Mouse (Mus musculus) midbrain, embryonic 14.5 days (tissue): ENCODE results near the gene Dnph1. TPM values are rescaled to one million over a fixed set of nuclear protein-coding genes. Genes with fewer than 3 reads are reported as not detected.
A peak's percentile ranks its signal among the peaks of the same experiment; 100 is the strongest.

Experiments
- ATAC-seq: fragments of 200-750 bp; cut with Nextera tagmentation; 2 replicates; pipeline ENCODE4 v1.8.0; 2017; ENCODE audit warnings: moderate number of reproducible peaks, moderate library complexity; ENCODE audit not compliant: low FRiP score, low TSS enrichment
- DNase-seq: peaks from one replicate; pipeline ENCODE4 v3.0.0-alpha.2; 2015
- H3K27ac ChIP-seq: fragments of 300-500 bp; sonication (generic); replicated peaks from 2 replicates; pipeline ENCODE4 v1.5.1; 2014; ENCODE audit warnings: mild to moderate bottlenecking, low read depth, low read length, moderate library complexity
- H3K27me3 ChIP-seq: fragments of 300-500 bp; sonication (generic); 2 replicates; pipeline ENCODE4 v1.6.1; 2014; ENCODE audit warnings: low read length, control low read depth, mixed read lengths; ENCODE audit not compliant: control insufficient read depth, insufficient read depth
- H3K36me3 ChIP-seq: fragments of 300-500 bp; sonication (generic); 2 replicates; pipeline ENCODE4 v1.6.1; 2014; ENCODE audit warnings: low read length, control low read depth; ENCODE audit not compliant: control insufficient read depth, insufficient read depth
- H3K4me1 ChIP-seq: fragments of 300-500 bp; sonication (generic); 2 replicates; pipeline ENCODE4 v1.6.1; 2014; ENCODE audit warnings: mild to moderate bottlenecking, antibody characterized with exemption, low read length, control low read depth; ENCODE audit not compliant: control insufficient read depth, insufficient read depth
- H3K4me2 ChIP-seq: fragments of 300-500 bp; sonication (generic); 2 replicates; pipeline ENCODE4 v1.6.1; 2014; ENCODE audit warnings: mild to moderate bottlenecking, low read length, moderate library complexity
- H3K4me3 ChIP-seq: fragments of 300-500 bp; sonication (generic); replicated peaks from 2 replicates; pipeline ENCODE4 v1.5.1; 2014; ENCODE audit warnings: low read depth, low read length
- H3K9ac ChIP-seq: fragments of 300-500 bp; sonication (generic); replicated peaks from 2 replicates; pipeline ENCODE4 v1.6.1; 2014; ENCODE audit warnings: mild to moderate bottlenecking, low read length, moderate library complexity
- H3K9me3 ChIP-seq: fragments of 300-500 bp; sonication (generic); 2 replicates; pipeline ENCODE4 v1.6.1; 2016; ENCODE audit warnings: low read length, control low read depth, mixed read lengths; ENCODE audit not compliant: control insufficient read depth
- WGBS: fragments of 180-500 bp; shearing (Covaris S2); extraction: QIAGEN DNeasy Blood & Tissue Kit; methylation state at CpG from one replicate; pipeline ENCODE4 v1.1.7; 2014; 5-methylcytosine and 5-hydroxymethylcytosine counted together
- polyA plus RNA-seq: library from polyadenylated mRNA; unstranded; fragments of >200 nt; fragmentation: Nextera tagmentation; extraction: Ambion mirVana; gene quantifications from 2 replicates; pipeline ENCODE4 v1.2.1, GENCODE M21; 2014

Gene Dnph1
- polyA plus RNA-seq, 1 experiment from 2014 or later: 20.4 TPM

DNA sequence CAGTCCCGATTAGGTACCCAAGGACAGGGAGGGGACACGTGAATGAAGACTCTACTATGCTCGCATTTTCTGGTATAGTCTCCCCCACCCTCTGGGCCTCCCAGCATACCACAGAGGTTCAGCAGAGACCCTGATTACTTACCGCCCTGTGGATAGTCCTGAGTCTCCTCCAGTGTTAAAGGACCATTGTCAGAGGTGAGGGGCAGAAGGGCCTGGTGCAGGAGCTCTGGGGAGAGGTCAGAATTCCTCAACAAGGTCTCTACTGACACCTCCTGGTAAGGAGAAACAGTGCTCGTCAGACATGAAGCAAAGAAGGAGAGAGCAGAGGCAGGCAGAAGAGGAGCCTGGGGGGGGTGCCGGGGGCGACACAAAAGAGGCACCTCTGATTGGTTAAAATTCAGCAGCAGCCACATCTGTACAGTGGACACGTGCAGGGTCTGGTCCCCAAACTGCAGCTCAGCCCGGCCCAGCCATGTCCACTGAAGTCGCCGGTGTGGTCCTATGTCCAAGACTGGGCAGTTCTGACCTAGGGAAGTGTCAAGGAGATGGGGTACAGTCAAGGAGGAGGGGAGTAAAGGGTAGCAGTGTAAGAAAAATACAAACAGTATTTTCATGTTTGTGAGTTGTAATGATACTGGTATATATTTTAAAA lies 14.7 kb downstream of the Dnph1 start:
- Histone ChIP-seq H3K36me3 (peaks cover 27% of the 10 kb centered on the region), H3K4me3 (no peak overlapping the region), H3K27ac (no peak overlapping the region), H3K9ac (no peak overlapping the region), H3K9me3 (no peaks in the 10 kb centered on the region), H3K4me1 (no peaks in the 10 kb centered on the region), H3K27me3 (no peaks in the 10 kb centered on the region), H3K4me2 (no peak overlapping the region)
- peak; percentile 59 for DNase-seq
- ATAC-seq: peak; percentile 48; the same call in 1 of the 2 replicates
- WGBS: 47% methylated on average over 11 of the region's 11 CpGs

DNA sequence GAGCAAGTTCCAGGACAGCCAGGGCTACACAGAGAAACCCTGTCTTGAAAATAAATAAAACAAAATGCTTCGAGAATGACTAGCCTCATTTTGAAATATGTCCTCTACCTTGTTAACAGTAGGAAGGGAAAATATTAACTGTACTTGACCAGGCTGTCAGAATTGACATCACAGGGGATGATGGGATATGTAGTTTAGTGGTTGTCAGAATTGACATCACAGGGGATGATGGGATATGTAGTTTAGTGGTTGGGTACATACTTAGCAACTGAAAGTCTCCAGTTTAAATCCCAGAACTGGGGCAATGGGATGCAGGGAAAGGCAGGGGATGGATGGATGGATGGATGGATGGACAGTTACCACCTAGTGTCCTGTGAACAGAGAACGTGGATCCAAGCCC lies 16.8 kb downstream of the Dnph1 start:
- DNase-seq (peak; percentile 36), ATAC-seq (no peak)
- WGBS: 64% methylated on average over 2 of the region's 2 CpGs
- H3K27ac ChIP-seq: no peak overlapping the region
- no peak overlapping the region for H3K9ac ChIP-seq
- H3K36me3 ChIP-seq: peaks cover 15% of the 10 kb centered on the region; the same call in 1 of the 2 replicates
- no peaks in the 10 kb centered on the region for H3K27me3 ChIP-seq
- no peak overlapping the region for H3K4me2 ChIP-seq
- H3K4me1 ChIP-seq: no peaks in the 10 kb centered on the region
- H3K4me3 ChIP-seq: no peak overlapping the region
- no peaks in the 10 kb centered on the region for H3K9me3 ChIP-seq

DNA sequence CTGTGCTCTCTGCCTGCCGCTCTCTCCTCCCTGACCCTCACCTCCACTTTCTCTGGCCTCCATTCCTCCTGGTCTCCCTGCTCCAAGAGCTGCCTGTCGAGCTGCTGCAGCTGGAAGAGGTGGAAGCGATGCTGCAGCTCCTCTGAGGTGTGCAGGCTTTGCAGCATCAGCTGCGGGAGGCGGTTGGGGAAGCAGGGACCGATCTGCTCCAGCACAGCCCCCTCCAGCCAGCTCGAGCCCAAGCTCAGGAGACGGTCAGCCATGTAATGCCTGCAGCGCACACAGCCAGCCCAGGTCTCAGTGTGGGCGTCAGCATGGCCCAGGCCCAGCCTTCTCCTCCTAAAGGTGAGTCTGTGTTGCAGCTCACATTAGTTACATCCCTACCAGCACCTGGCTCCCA lies 23.5 kb downstream of the Dnph1 start:
- Histone ChIP-seq H3K4me2 (no peak overlapping the region), H3K36me3 (peaks cover 27% of the 10 kb centered on the region), H3K9ac (0 out of 2 replicates have a peak overlapping the region, but pooled peaks have one; percentile 16)

DNA sequence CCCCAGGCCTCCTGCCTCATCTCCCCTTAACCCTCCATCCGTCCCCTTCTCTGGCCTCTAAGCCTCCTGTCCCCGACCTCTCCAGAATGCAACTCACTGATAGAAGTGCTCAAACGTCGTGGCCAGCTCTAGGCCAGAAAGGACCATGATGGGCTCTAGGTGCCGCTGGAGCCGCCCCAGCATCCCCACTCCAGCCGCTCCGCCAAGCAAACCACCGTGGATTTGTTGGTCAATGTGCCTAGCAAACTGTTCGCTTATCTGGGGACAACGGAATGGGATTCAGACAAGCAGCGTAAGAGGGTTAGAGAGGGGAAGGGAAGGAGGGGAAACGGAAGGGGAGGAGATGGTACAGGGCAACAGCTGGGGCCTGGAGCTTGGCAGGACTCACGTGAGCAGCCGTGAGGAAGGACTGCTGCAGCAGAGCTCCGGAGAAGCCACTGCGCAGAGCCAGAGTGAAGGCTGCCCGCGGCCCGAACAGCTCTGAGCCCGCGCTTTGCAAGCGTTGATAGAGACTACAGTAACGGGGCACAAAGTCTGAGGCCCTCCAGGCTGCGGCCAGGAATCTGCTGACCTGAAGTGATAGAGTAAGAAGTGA lies 24.0 kb downstream of the Dnph1 start:
- 0 out of 2 replicates have a peak overlapping the region, but pooled peaks have one; percentile 16 for H3K9ac ChIP-seq
- DNase-seq: no peak
- WGBS: 43% methylated on average over 25 of the region's 25 CpGs

More for the DNA sequence above, 23.5 kb downstream of the Dnph1 start:
- Histone ChIP-seq H3K9me3 (no peaks in the 10 kb centered on the region), H3K27ac (no peak overlapping the region), H3K4me3 (no peak overlapping the region), H3K4me1 (no peaks in the 10 kb centered on the region), H3K27me3 (no peaks in the 10 kb centered on the region)
- DNase-seq (no peak), ATAC-seq (no peak)
- 54% methylated on average over 10 of the region's 10 CpGs for whole genome bisulfite sequencing

DNA sequence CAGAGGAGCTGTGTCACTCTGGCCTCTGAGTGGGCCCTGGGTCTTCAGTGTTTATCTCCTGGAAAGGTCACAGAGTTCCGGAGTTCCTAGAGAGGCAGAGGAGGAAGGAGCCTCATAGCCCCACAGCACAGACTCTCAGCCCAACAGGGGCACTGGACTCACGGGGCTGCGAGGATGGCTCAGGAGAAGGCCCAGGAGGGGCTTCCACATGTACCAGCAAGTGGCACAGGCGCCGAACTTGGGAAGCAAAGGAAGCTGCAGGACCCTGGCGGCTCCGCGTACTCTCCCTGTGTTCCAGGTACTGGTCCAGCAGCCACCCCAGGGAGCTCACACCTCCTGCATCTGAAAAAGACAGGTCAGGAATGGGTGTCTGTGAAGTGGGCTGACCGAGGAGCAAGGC lies 24.7 kb downstream of the Dnph1 start:
- Histone ChIP-seq H3K9ac (no peak overlapping the region), H3K4me3 (no peak overlapping the region), H3K27me3 (no peaks in the 10 kb centered on the region), H3K9me3 (no peaks in the 10 kb centered on the region), H3K4me1 (no peaks in the 10 kb centered on the region), H3K27ac (no peak overlapping the region), H3K36me3 (peaks cover 39% of the 10 kb centered on the region), H3K4me2 (no peak overlapping the region)
- no peak for DNase-seq
- no peak for ATAC-seq
- WGBS: 84% methylated on average over 9 of the region's 9 CpGs

More for the DNA sequence above, 24.0 kb downstream of the Dnph1 start:
- Histone ChIP-seq H3K4me2 (no peak overlapping the region), H3K4me1 (no peaks in the 10 kb centered on the region), H3K36me3 (peaks cover 32% of the 10 kb centered on the region), H3K27me3 (no peaks in the 10 kb centered on the region), H3K9me3 (no peaks in the 10 kb centered on the region), H3K27ac (no peak overlapping the region), H3K4me3 (no peak overlapping the region)
- no peak for ATAC-seq

DNA sequence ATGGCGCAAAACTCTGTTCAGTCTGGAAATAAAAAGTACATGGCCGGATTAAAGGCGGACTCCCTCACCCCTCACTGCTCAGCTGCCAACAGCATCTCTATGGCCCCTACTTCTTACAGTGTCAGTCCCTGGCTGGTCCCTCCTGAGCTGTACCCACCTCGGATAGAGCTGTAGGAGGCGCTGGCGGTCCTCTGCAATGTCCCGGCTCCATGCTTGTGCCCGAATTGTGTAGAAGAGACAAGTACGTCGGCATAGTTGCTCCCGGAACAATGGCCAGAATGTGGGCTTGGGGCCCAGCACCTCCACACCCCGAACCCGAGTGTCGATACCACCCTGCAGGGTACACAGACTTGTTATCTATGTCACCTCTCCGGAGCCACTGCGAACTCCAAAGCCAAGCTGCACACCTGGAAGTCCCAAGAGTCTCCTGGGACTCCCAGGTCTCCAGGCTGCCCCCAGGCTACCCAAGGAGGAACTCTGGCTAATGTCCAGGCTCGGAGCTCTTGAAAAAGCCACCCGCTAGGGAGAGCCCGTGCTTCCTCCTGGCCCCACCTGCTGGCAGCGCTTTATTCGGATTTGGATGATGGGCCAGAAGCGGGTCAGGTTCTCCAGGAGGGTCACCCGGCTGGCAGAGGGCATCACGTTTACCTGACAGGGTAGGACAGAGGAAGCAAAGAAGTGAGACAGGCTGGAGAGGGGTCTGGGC lies 25.6 kb downstream of the Dnph1 start:
- peak; percentile 14 for DNase-seq
- H3K9ac ChIP-seq: no peak overlapping the region
- peaks cover 43% of the 10 kb centered on the region for H3K36me3 ChIP-seq
- no peaks in the 10 kb centered on the region for H3K27me3 ChIP-seq
- H3K27ac ChIP-seq: no peak overlapping the region
- WGBS: 32% methylated on average over 24 of the region's 24 CpGs
- H3K4me3 ChIP-seq: no peak overlapping the region
- no peak overlapping the region for H3K4me2 ChIP-seq
- no peaks in the 10 kb centered on the region for H3K9me3 ChIP-seq
- ATAC-seq: no peak
- H3K4me1 ChIP-seq: no peaks in the 10 kb centered on the region

DNA sequence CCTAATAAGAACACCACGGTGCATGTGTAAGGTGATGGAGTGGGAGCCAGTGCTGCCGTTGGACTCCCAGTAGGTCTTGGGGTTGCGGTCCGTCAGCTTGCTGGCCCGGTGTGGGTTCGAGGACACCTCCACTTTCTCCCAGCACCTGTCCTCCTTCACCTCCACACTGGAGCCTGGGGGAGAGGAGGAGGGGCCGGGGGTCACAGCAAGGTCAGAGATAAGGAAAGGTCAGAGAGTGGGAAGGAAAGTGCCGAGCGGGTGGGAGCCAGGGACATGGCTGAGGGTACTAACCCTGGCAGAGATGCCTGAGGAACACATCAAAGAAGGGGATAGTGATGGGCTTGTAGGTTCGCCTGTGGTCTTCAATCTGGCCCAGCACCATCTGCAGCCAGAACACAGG lies 28.6 kb downstream of the Dnph1 start:
- no peak overlapping the region for H3K9ac ChIP-seq
- H3K36me3 ChIP-seq: peaks cover 54% of the 10 kb centered on the region
- no peak overlapping the region for H3K4me2 ChIP-seq
- H3K27ac ChIP-seq: no peak overlapping the region
- H3K4me3 ChIP-seq: no peak overlapping the region
- WGBS: 89% methylated on average over 10 of the region's 10 CpGs
- ATAC-seq: no peak
- DNase-seq: no peak
- H3K4me1 ChIP-seq: no peaks in the 10 kb centered on the region
- H3K27me3 ChIP-seq: no peaks in the 10 kb centered on the region
- no peaks in the 10 kb centered on the region for H3K9me3 ChIP-seq

DNA sequence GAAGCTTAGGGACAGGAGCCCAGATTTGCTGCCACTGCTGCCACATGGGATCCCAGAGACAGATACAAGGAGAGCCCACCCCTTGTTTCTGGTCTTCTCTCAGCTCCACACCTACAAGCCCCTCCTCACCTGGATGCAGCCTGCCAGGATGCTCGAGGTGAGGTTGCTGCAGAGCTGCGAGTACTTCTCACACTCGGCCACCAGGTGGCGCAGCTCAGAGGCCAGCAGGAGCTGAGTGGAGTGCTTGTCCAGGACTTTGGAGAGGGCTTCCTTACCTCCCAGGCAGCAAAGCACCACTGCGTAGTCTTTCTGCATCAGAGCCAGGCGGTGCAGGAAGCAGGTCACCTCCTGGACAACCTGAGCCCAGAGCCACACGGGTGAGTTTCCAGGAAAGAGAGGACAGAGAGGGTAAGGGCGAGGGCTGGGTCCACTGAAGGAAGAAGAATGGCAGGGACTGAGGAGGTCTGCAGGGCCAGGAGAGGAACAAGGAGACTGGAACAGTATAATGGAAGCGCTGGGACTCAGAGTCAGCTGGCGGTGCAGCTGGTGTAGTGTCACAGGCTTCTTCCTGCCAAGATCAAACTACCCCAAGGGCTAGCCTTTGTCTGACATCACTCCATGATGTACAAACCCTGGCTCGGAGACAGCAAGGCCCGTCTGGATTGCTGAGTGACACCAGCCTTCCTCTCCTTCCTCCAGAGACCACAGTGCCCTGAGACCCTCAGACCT lies 29.2 kb downstream of the Dnph1 start:
- no peak overlapping the region for H3K9ac ChIP-seq
- H3K9me3 ChIP-seq: no peaks in the 10 kb centered on the region
- H3K36me3 ChIP-seq: peaks cover 55% of the 10 kb centered on the region
- ATAC-seq (peak; percentile 43; the same call in 1 of the 2 replicates), DNase-seq (peak; percentile 86)
- H3K27ac ChIP-seq: no peak overlapping the region
- H3K4me1 ChIP-seq: no peaks in the 10 kb centered on the region
- H3K4me3 ChIP-seq: no peak overlapping the region
- no peak overlapping the region for H3K4me2 ChIP-seq
- no peaks in the 10 kb centered on the region for H3K27me3 ChIP-seq
- WGBS: 39% methylated on average over 12 of the region's 12 CpGs
